Mouse (Mus musculus) induced T-regulatory cell, adult 2 months (primary cell): ENCODE data around the gene Cacna1d.
A peak's percentile ranks its signal among the peaks of the same experiment; 100 is the strongest.

Source experiments
- DNase-seq: peaks from one replicate; pipeline ENCODE4 v3.0.0-alpha.2; 2012; ENCODE audit warnings: low read depth

The Cacna1d gene

GRCm38 (mm10) chr14:30166036-30166435 lies 325.2 kb downstream of the Cacna1d start:
- DNase-seq: no peak

- no peak for DNase-seq
These were observed 327.2 kb downstream of the Cacna1d start for GRCm38 (mm10) chr14:30163733-30164708.

GRCm38 (mm10) chr14:30147774-30148173 lies 343.5 kb downstream of the Cacna1d start:
- DNase-seq: no peak

- no peak for DNase-seq
These were observed 352.8 kb downstream of the Cacna1d start for GRCm38 (mm10) chr14:30138379-30138964.

- DNase-seq: no peak
These were observed 353.3 kb downstream of the Cacna1d start for GRCm38 (mm10) chr14:30137961-30138360.

GRCm38 (mm10) chr14:30136965-30137364 lies 354.3 kb downstream of the Cacna1d start:
- peak; percentile 87 for DNase-seq

- DNase-seq: no peak
These were observed 355.9 kb downstream of the Cacna1d start for GRCm38 (mm10) chr14:30135351-30135750.

GRCm38 (mm10) chr14:30133684-30134083 lies 357.6 kb downstream of the Cacna1d start:
- DNase-seq: no peak

- no peak for DNase-seq
These were observed 360.0 kb downstream of the Cacna1d start for GRCm38 (mm10) chr14:30131256-30131655.

GRCm38 (mm10) chr14:30130092-30130491 lies 361.2 kb downstream of the Cacna1d start:
- DNase-seq: no peak

- DNase-seq: peak; percentile 46
These were observed 361.9 kb downstream of the Cacna1d start for GRCm38 (mm10) chr14:30129378-30129777.

- peak; percentile 14 for DNase-seq
These were observed 366.1 kb downstream of the Cacna1d start for GRCm38 (mm10) chr14:30124951-30125690.

- DNase-seq: no peak
These were observed 371.2 kb downstream of the Cacna1d start for GRCm38 (mm10) chr14:30120023-30120422.

- no peak for DNase-seq
These were observed 377.7 kb downstream of the Cacna1d start for GRCm38 (mm10) chr14:30113392-30114108.

- DNase-seq: peak; percentile 51
These were observed 382.2 kb downstream of the Cacna1d start for GRCm38 (mm10) chr14:30109079-30109478.

- DNase-seq: no peak
These were observed 384.7 kb downstream of the Cacna1d start for GRCm38 (mm10) chr14:30106550-30106949.

- DNase-seq: no peak
These were observed 385.7 kb downstream of the Cacna1d start for GRCm38 (mm10) chr14:30105551-30105950.

- DNase-seq: no peak
These were observed 387.2 kb downstream of the Cacna1d start for GRCm38 (mm10) chr14:30103946-30104536.

- peak; percentile 55 for DNase-seq
These were observed 394.0 kb downstream of the Cacna1d start for GRCm38 (mm10) chr14:30097239-30097638.

GRCm38 (mm10) chr14:30092426-30092825 lies 398.8 kb downstream of the Cacna1d start:
- no peak for DNase-seq

GRCm38 (mm10) chr14:30092021-30092420 lies 399.2 kb downstream of the Cacna1d start:
- DNase-seq: no peak
